Mouse (Mus musculus): ENCODE results near the gene Olfr506. TPM values are rescaled to one million over a fixed set of nuclear protein-coding genes. Genes with fewer than 3 reads are reported as not detected.

Gene Olfr506
- polyA plus RNA-seq, 1 experiment from 2014 or later: not detected

DNA sequence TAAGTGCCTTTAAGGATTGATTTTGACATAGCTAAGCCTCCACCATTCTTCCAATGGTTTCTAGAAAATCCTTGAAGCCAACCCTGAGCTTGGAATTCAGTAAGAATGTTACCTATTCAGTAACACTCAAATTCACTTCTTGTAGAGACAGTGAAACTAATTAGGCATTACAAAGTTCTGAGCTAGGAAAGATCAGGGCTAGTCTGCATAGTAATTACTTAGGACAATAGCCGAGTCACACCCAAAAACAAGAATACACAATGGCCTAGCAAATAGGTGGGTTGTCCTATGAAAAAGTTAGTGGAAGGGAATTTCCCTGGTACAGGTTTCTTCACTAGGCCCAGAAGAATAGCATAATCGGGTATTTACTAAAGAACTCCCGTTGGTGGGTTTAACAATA is 51.8 kb downstream of the Olfr506 start:
- no peak overlapping the region for H3K4me3 ChIP-seq (replicated peaks; ENCODE audit: low read depth, low read length)
- H3K27ac ChIP-seq (replicated peaks; ENCODE audit: low read depth, low read length): no peak overlapping the region
- 92% methylated on average over 3 of the region's 3 CpGs for WGBS
- no peak for ATAC-seq (ENCODE audit: low FRiP score, low TSS enrichment)
- H3K27me3 ChIP-seq (ENCODE audit: control insufficient read depth, insufficient read depth, low read length): no peaks in the 10 kb centered on the region
- DNase-seq: no peak
- no peaks in the 10 kb centered on the region for H3K4me1 ChIP-seq (ENCODE audit: control insufficient read depth, insufficient read depth, low read length)
- H3K4me2 ChIP-seq (ENCODE audit: low read length): no peak overlapping the region
- H3K36me3 ChIP-seq (ENCODE audit: control insufficient read depth, insufficient read depth, low read length): no peaks in the 10 kb centered on the region
- H3K9me3 ChIP-seq (ENCODE audit: control insufficient read depth, low read length): no peaks in the 10 kb centered on the region
- no peak overlapping the region for H3K9ac ChIP-seq (replicated peaks; ENCODE audit: low read length)

Other genes with a start within 250 kb of the Olfr506 start
- not detected in 2 replicates for gene Olfr494, start 245.5 kb upstream of the Olfr506 start, polyA plus RNA-seq (2014; fragmentation: Nextera tagmentation; extraction: Ambion mirVana)
- not detected in 2 replicates for gene Olfr495, start 217.6 kb upstream of the Olfr506 start, polyA plus RNA-seq (2014; fragmentation: Nextera tagmentation; extraction: Ambion mirVana)
- not detected in 2 replicates for gene Olfr497, start 190.4 kb upstream of the Olfr506 start, polyA plus RNA-seq (2014; fragmentation: Nextera tagmentation; extraction: Ambion mirVana)
- not detected in 2 replicates for gene Olfr498, start 145.5 kb upstream of the Olfr506 start, polyA plus RNA-seq (2014; fragmentation: Nextera tagmentation; extraction: Ambion mirVana)
- not detected in 2 replicates for gene Olfr502, start 85.7 kb upstream of the Olfr506 start, polyA plus RNA-seq (2014; fragmentation: Nextera tagmentation; extraction: Ambion mirVana)
- gene Olfr503, start 66.3 kb upstream of the Olfr506 start, polyA plus RNA-seq (2014; fragmentation: Nextera tagmentation; extraction: Ambion mirVana): not detected in 2 replicates
- gene Olfr504, start 45.0 kb upstream of the Olfr506 start, polyA plus RNA-seq (2014; fragmentation: Nextera tagmentation; extraction: Ambion mirVana): not detected in 2 replicates
- not detected in 2 replicates for gene Olfr507, start 11.0 kb downstream of the Olfr506 start, polyA plus RNA-seq (2014; fragmentation: Nextera tagmentation; extraction: Ambion mirVana)
- gene Olfr508, start 19.2 kb downstream of the Olfr506 start, polyA plus RNA-seq (2014; fragmentation: Nextera tagmentation; extraction: Ambion mirVana): not detected in 2 replicates
- 0.05 TPM in 1 of 2 replicates, not detected in the other for gene Olfr509, start 41.1 kb downstream of the Olfr506 start, polyA plus RNA-seq (2014; fragmentation: Nextera tagmentation; extraction: Ambion mirVana)
- gene Olfr510, start 55.6 kb downstream of the Olfr506 start, polyA plus RNA-seq (2014; fragmentation: Nextera tagmentation; extraction: Ambion mirVana): not detected in 2 replicates
- not detected in 2 replicates for gene Olfr512, start 102.5 kb downstream of the Olfr506 start, polyA plus RNA-seq (2014; fragmentation: Nextera tagmentation; extraction: Ambion mirVana)
- gene Olfr513, start 140.2 kb downstream of the Olfr506 start, polyA plus RNA-seq (2014; fragmentation: Nextera tagmentation; extraction: Ambion mirVana): not detected in 2 replicates
- gene Olfr514, start 215.2 kb downstream of the Olfr506 start, polyA plus RNA-seq (2014; fragmentation: Nextera tagmentation; extraction: Ambion mirVana): not detected in 2 replicates
- not detected in 2 replicates for gene Olfr516, start 239.7 kb downstream of the Olfr506 start, polyA plus RNA-seq (2014; fragmentation: Nextera tagmentation; extraction: Ambion mirVana)

All from midbrain, embryonic 14.5 days (tissue).